Mouse (Mus musculus): ENCODE measurements at regions not wholly inside any gene's neighbourhood (a gene's known extent, or its start where the extent isn't known, plus 50 kb on each side); places are given as distances from the start of the nearest gene placed in this dataset.

- intact Hi-C loops (cut with DNase I), result no loop called here
- DNase-seq (ENCODE audit: low spot score in 2 of 2), result no peak
Measured at GRCm38 (mm10) chr12:110332616-110333154, 53.8 kb downstream of the Dio3 start.

GRCm38 (mm10) chr12:110334609-110335008, 55.7 kb downstream of the Dio3 start:
- intact Hi-C loops (cut with DNase I), result no loop called here
- DNase-seq (ENCODE audit: low spot score in 2 of 2), result no peak

GRCm38 (mm10) chr12:110344280-110344827, 65.5 kb downstream of the Dio3 start:
- intact Hi-C loops (cut with DNase I), result no loop called here

GRCm38 (mm10) chr12:110349621-110350020, 70.8 kb downstream of the Dio3 start:
- intact Hi-C loops (cut with DNase I), result no loop called here

More at GRCm38 (mm10) chr12:110344280-110344827, 65.5 kb downstream of the Dio3 start:
- no peak for DNase-seq (ENCODE audit: low spot score in 2 of 2)

GRCm38 (mm10) chr12:110355851-110356250, 77.0 kb downstream of the Dio3 start:
- intact Hi-C loops (cut with DNase I), result no loop called here
- DNase-seq (ENCODE audit: low spot score in 2 of 2), result no peak

More at GRCm38 (mm10) chr12:110349621-110350020, 70.8 kb downstream of the Dio3 start:
- DNase-seq (ENCODE audit: low spot score in 2 of 2), result no peak

- intact Hi-C loops (cut with DNase I), result no loop called here
- DNase-seq (ENCODE audit: low spot score in 2 of 2), result no peak
Measured at GRCm38 (mm10) chr12:110367102-110367501, 79.8 kb upstream of the Ppp2r5c start.

- intact Hi-C loops (cut with DNase I), result no loop called here
Measured at GRCm38 (mm10) chr12:110367822-110368221, 79.1 kb upstream of the Ppp2r5c start.

GRCm38 (mm10) chr12:110371886-110372690, 74.8 kb upstream of the Ppp2r5c start:
- intact Hi-C loops (cut with DNase I), result loop anchor here (10.0 kb wide), 2 partner anchors 397 to 937 kb away; no protein-coding TSS in a partner anchor
- no peak for DNase-seq (ENCODE audit: low spot score in 2 of 2)

More at GRCm38 (mm10) chr12:110367822-110368221, 79.1 kb upstream of the Ppp2r5c start:
- DNase-seq (ENCODE audit: low spot score in 2 of 2), result no peak

- DNase-seq (ENCODE audit: low spot score in 2 of 2), result no peak
- intact Hi-C loops (cut with DNase I), result loop anchor here (10.0 kb wide), 2 partner anchors 398 to 938 kb away; no protein-coding TSS in a partner anchor
Measured at GRCm38 (mm10) chr12:110372986-110373385, 73.9 kb upstream of the Ppp2r5c start.

- intact Hi-C loops (cut with DNase I), result loop anchor here (10.0 kb wide), 2 partner anchors 399 to 939 kb away; no protein-coding TSS in a partner anchor
Measured at GRCm38 (mm10) chr12:110373408-110374065, 73.4 kb upstream of the Ppp2r5c start.

GRCm38 (mm10) chr12:110375139-110375538, 71.8 kb upstream of the Ppp2r5c start:
- no peak for DNase-seq (ENCODE audit: low spot score in 2 of 2)
- intact Hi-C loops (cut with DNase I), result loop anchor here (5.0 to 10.0 kb wide), 4 partner anchors 400 to 1473 kb away; no protein-coding TSS in a partner anchor

More at GRCm38 (mm10) chr12:110373408-110374065, 73.4 kb upstream of the Ppp2r5c start:
- DNase-seq (ENCODE audit: low spot score in 2 of 2), result peak; percentile 85

GRCm38 (mm10) chr12:110376062-110376837, 70.7 kb upstream of the Ppp2r5c start:
- peak in 1 of 2 experiments; percentile 37 for DNase-seq (ENCODE audit: low spot score in 2 of 2)
- intact Hi-C loops (cut with DNase I), result loop anchor here (5.0 to 10.0 kb wide), 4 partner anchors 401 to 1474 kb away; no protein-coding TSS in a partner anchor

GRCm38 (mm10) chr12:110376838-110377150, 70.1 kb upstream of the Ppp2r5c start:
- intact Hi-C loops (cut with DNase I), result loop anchor here (5.0 to 10.0 kb wide), 4 partner anchors 402 to 1474 kb away; no protein-coding TSS in a partner anchor
- DNase-seq (ENCODE audit: low spot score in 2 of 2), result no peak

- intact Hi-C loops (cut with DNase I), result loop anchor here (5.0 to 10.0 kb wide), 4 partner anchors 403 to 1475 kb away; no protein-coding TSS in a partner anchor
Measured at GRCm38 (mm10) chr12:110377306-110377705, 69.6 kb upstream of the Ppp2r5c start.

GRCm38 (mm10) chr12:110377734-110378133, 69.2 kb upstream of the Ppp2r5c start:
- no peak for DNase-seq (ENCODE audit: low spot score in 2 of 2)
- intact Hi-C loops (cut with DNase I), result loop anchor here (5.0 to 10.0 kb wide), 4 partner anchors 403 to 1475 kb away; no protein-coding TSS in a partner anchor

More at GRCm38 (mm10) chr12:110377306-110377705, 69.6 kb upstream of the Ppp2r5c start:
- no peak for DNase-seq (ENCODE audit: low spot score in 2 of 2)

GRCm38 (mm10) chr12:110378302-110378701, 68.6 kb upstream of the Ppp2r5c start:
- intact Hi-C loops (cut with DNase I), result loop anchor here (5.0 to 10.0 kb wide), 4 partner anchors 404 to 1476 kb away; no protein-coding TSS in a partner anchor
- DNase-seq (ENCODE audit: low spot score in 2 of 2), result no peak

GRCm38 (mm10) chr12:110379721-110380120, 67.2 kb upstream of the Ppp2r5c start:
- intact Hi-C loops (cut with DNase I), result loop anchor here (5.0 to 10.0 kb wide), 4 partner anchors 405 to 1477 kb away; no protein-coding TSS in a partner anchor
- no peak for DNase-seq (ENCODE audit: low spot score in 2 of 2)

GRCm38 (mm10) chr12:110380831-110381750, 65.8 kb upstream of the Ppp2r5c start:
- intact Hi-C loops (cut with DNase I), result no loop called here
- no peak for DNase-seq (ENCODE audit: low spot score in 2 of 2)

All from left cerebral cortex, postnatal 36 days (tissue).